Mouse (Mus musculus): Measurements from ENCODE around the gene Glb1l2.

Gene Glb1l2

GRCm38 (mm10) chr9:26728556-26728955 is 77.7 kb downstream of the Glb1l2 start:
- no peak for DNase-seq (ENCODE audit: low spot score)

DNA sequence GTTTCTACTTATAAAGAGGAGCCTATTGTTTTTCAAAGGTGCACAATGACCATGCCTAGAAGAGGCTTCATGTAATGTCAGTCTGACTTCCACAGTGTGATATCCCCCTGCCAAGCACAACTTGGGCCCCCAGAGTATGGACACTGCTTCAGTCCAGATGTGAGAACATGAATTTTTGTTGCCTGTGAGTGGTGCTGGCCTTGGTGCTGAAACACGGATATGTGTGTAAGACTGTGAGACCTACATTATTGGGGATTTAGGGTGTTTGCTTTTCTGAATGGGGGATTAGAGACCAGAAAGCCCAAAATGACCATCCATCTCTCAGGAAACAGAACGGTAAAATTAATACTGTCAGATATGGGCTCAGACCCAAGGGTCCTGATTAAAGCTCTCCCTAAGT is 78.8 kb downstream of the Glb1l2 start:
- DNase-seq (ENCODE audit: low spot score): no peak

DNA sequence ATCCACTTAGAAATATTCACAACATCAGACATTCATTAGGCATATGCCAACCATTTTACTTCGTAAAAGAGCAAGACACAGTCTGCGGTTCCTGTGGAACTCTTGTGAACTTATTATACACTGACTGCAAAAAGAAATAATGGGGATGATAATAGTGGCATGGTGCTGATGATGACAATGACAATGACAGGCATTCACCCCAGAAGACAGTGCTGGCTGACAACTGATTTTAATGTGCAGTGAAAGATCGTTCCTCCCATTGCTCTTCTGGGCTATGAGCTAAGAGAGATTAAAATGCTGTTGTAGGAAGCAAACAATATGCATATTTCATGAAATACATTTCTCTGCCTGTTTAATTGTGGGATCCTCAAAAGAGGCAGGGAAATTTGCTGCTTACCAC is 80.6 kb downstream of the Glb1l2 start:
- no peak for DNase-seq (ENCODE audit: low spot score)

DNA sequence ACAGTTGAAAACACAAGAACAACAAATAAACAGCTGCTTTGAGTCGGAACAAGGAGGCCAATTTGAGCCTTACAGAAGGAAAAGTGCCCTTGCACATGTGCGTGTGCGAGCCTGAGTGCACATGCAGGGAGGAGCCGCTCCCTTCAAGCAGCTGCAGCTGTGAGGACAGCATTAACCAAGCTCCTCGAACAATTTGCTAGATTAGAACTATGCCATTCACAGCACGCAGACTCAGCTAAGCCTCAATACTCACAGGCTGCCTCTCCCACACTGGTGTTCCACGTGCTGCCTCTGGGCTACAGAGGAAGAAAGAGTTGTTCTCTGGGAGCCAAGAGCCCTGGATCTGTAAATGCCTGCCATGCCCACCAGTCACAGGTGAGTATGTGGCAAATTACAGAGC is 84.5 kb downstream of the Glb1l2 start:
- DNase-seq (ENCODE audit: low spot score): no peak

GRCm38 (mm10) chr9:26718388-26718787 is 87.9 kb downstream of the Glb1l2 start:
- no peak for DNase-seq (ENCODE audit: low spot score)

Measured in lung, postnatal 25 days (tissue).